Mouse (Mus musculus) spleen, postnatal 4 days (tissue): ENCODE data around the gene Ppp1r16b.
A peak's percentile ranks its signal among the peaks of the same experiment; 100 is the strongest.

Experiments
- DNase-seq, 2 experiments: peaks; one replicate each; pipeline ENCODE4 v3.0.0; 2022; ENCODE audit warnings: low spot score in 2 of 2

Gene Ppp1r16b

DNA sequence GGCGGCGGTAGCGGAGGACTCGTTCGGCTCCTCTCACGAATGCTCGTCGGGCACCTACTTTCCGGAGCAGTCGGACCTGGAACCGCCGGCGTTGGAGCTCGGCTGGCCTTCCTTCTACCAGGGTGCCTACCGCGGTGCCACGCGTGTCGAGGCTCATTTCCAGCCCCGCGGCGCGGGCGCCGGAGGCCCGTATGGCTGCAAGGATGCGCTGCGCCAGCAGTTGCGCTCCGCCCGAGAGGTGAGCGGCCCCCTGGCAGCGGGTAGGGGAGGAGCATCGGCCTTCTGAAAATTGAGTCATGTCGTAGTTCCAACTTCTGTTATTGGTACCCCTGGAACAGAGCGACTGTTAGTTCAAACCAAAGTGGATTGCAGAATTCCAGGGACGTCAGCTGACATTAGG is 103.2 kb downstream of the Ppp1r16b start:
- peak; percentile 68 to 84 for DNase-seq

- no peak for DNase-seq
These were observed 103.6 kb downstream of the Ppp1r16b start for GRCm38 (mm10) chr2:158768771-158769170.

- no peak for DNase-seq
These were observed 105.0 kb downstream of the Ppp1r16b start for GRCm38 (mm10) chr2:158770126-158770757.

DNA sequence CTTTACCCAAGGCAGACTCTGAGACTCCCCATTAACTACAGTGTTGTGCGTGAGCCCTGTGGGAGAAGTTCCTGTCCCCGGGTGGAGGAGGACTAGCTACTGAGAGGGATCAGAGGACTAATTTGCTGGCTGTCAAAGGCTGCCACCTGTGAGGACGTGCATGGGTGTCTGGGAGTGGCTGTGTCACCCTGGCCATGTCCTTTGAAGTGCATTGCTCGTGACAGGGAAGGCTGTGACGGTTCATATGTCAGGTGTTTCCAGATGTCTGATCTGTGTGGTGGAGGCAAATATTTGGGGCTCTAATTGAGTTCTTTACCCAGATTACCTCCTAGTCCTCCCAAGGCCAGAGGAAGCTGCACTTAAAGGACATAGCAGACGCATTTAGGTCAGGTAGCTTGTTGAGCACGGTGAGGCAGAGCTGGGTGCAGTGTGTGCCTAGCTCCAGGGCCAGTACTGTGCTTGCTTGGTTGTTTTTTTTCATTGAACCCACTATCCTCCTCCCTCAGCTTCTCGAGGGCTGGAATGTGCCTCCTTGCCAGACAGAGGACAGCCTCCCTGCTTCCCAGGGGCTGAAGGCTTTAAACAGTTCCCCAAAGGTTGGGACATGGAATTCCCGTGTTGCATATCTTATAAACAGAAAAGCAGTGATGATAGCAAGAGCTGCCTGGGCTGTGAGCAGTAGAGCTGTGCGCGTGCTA is 106.0 kb downstream of the Ppp1r16b start:
- no peak for DNase-seq

DNA sequence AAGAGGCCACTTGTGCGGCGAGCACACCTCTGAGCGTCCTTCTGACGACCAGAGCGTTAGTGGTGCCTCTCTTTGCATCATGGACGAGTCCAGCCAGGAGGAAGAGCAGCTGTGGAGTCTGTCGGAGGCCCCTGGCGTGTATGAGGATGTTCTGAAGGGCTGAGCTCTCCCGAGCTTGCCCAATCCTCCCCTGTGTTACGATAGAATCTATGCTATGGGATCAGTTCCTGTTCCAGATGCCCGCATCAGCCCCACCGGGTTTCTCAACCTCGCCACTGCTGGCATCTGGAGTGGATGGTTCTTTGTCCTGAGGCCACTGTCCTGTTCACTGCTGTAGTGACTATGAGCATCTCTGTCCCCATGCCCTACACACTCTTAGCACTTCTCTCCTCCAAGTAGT is 107.6 kb downstream of the Ppp1r16b start:
- no peak for DNase-seq

DNA sequence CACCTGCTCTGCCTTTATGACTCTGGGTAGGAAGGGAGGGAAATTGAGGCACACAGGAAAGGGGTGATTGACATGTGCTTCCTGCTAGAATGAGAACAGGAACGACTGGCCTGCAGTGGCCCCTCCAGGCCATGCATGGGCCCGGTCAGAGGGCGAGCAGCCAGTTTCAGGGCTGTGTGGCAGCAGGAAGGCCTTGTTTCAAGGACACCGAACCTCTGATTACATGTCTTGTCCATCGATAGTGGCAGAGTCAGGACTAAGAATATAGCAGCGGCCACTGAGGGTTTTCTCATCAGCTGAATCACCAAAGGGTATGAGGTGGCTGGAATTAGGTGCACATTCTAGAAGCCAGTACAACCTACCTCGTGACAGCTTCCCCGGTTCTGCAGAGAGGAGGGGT is 109.7 kb downstream of the Ppp1r16b start:
- DNase-seq, result no peak

DNA sequence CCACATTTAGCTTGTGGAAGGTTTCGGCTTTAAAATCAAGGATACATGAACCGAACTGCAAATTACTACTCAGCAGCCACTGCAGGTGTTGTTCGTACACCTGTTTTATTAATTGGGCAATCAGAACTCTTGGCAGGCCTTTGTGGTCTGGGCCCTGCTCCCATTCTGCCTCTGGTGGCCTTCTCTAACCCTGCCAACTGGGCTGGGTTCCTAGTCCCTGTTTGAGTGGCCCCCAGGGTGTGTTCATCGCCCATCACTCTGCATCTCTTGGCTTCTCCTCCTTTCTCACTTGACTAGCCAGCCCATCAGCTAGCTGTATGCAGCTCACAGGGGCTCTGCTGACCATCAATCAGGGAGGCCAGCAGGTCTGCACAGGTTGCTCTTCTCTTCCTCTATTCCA is 111.5 kb downstream of the Ppp1r16b start:
- DNase-seq, result no peak

DNA sequence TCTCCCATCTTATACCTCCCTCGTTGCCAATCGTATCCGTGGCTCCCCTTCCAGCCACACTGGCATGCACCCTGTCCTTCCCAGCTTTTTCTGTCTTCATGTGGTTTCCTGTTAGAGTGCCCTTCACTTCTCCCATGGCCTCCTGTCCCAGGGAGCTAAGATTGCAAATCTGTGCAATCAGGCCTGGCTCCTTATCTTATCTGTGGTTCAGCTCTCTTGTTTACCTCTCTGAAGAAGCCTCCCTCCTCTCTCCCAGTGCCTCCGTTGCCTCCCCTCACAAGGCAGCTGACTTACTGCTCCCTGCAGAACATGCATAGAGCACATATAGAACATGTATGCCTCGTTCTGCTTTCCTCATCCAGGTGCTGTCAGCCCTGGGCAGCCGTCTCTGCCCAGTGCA is 112.3 kb downstream of the Ppp1r16b start:
- no peak for DNase-seq

DNA sequence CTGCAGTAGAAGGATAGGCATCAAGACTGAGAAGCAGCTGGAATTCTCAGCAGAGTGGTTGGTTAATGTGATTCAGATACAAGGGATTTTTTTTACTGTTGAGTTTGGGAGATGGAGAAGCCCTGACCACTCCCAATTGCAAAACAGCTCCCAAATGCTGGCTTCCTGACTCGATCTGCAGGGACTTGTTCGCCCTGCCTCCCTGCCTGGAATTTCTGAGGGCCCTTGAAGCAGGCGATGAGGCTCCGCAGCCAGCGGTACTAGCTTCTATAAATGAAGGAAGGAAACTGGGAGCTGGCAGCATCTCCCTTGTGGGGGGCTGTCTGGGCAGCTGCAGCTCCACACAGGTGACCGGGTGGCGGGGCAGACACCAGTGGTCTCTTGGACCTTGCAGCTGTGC is 113.2 kb downstream of the Ppp1r16b start:
- DNase-seq, result peak in 1 of 2 experiments; percentile 53

DNA sequence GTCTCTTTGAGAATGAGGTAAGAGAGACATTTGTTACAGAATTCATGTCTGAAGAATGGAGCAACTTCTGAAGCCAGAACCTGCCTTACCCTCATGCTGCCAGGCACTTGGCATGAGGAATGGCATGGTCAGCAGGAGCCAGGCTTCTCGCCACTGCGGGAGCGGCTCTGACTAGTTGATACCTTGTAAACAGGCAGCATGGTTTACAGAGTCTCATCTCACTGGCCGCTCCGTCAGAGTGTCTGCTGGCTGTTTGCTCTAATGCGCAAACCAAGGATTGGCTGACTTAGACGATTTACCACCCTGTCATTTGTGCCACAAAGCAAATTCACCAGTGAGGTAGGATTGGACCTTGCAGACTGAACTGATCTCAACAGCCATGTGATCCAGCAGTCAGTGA is 115.9 kb downstream of the Ppp1r16b start:
- DNase-seq, result no peak

- DNase-seq, result no peak
These were observed 122.0 kb downstream of the Ppp1r16b start for GRCm38 (mm10) chr2:158786927-158787795.

- peak; percentile 88 to 92 for DNase-seq
These were observed 129.4 kb downstream of the Ppp1r16b start, which contains the start of gene Dhx35 for GRCm38 (mm10) chr2:158794494-158795004. Gene Dhx35, plus strand, starts transcription at chr2:158794807.

- DNase-seq, result no peak
These were observed 129.8 kb downstream of the Ppp1r16b start for GRCm38 (mm10) chr2:158795043-158795442.

DNA sequence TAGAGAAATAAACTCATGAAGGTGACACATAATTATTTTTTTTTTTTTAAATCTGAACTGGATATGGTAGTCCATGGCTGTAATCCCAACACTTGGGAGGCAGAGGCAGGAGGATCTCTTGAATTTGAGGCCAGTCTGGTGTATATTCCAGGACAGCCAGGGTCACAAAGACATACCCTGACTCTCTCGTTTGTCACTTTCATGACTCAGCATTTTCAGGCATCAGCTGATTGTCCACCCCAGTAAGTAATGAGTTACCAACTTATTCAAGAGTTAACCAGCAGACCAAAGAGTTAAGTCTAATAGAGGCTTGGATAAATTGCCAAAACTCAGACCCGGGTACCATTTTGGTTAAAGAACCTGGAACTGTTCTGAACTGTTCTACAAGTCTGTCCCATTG is 130.7 kb downstream of the Ppp1r16b start:
- no peak for DNase-seq

DNA sequence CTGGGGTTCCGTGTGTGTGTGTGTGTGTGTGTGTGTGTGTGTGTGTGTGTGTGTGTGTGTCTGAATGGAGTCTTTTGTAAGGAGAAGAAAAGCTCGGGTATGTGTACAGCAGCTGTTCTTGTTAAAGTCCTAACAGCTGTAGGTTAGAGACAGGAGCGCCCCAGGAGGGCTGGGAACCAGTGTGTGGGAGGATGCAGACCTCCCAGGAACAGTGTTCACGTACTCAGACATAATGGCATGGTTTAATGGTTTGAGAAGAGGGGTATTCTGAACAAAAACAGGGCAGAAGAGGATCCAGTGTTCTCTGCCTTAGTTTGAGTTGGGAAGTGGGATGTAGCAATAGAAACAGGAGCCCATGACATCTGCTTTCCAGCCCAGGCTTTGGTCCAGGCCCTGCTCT is 134.1 kb downstream of the Ppp1r16b start:
- DNase-seq, result no peak

GRCm38 (mm10) chr2:158800788-158801187 is 135.6 kb downstream of the Ppp1r16b start:
- DNase-seq, result no peak

DNA sequence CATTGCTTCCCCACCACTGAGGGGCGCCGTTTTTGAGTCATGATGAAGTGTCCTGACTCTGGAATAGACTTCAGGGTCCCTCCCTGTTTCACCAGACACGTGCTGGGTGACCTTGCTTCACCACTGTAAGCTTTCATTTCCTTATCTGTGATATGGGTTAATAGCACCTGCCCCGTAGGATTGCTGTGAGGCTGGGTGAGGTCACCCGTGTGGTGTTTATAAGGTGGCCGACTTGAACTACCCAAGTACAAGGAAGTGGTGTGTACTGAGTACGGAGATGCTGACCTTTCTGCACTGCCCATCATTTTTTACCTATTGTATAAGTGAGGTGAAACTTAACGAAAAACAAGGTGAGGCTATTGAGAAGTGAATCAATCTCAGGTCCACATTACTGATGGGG is 138.4 kb downstream of the Ppp1r16b start:
- DNase-seq, result no peak

- DNase-seq, result no peak
These were observed 150.5 kb downstream of the Ppp1r16b start for GRCm38 (mm10) chr2:158815686-158816085.
